Mouse (Mus musculus): ENCODE results near the gene Pknox2. TPM values are rescaled to one million over a fixed set of nuclear protein-coding genes. Genes with fewer than 3 reads are reported as not detected.

The Pknox2 gene
- polyA plus RNA-seq, 1 experiment from 2014 or later = 0.18 TPM

- ATAC-seq = no peak
Observed at GRCm38 (mm10) chr9:36968713-36969112, 178.5 kb downstream of the Pknox2 start.

GRCm38 (mm10) chr9:36968236-36968635, 179.0 kb downstream of the Pknox2 start:
- 76% methylated on average over 7 of the region's 7 CpGs for WGBS (ENCODE audit: insufficient replicate concordance)
- H3K9me3 ChIP-seq (ENCODE audit: low read length) = no peaks in the 10 kb centered on the region
- H3K4me1 ChIP-seq (ENCODE audit: insufficient read depth) = no peaks in the 10 kb centered on the region
- H3K36me3 ChIP-seq (replicated peaks; ENCODE audit: insufficient read depth, low read length) = no peaks in the 10 kb centered on the region
- DNase-seq (no peak), ATAC-seq (no peak)
- H3K4me2 ChIP-seq (ENCODE audit: low read depth, low read length) = no peak overlapping the region
- no peak overlapping the region for H3K4me3 ChIP-seq (ENCODE audit: low read depth, low read length)
- TF ChIP-seq EP300 (IDR thresholded peaks at IDR 0.05; ENCODE audit: low read depth) = no peak
- TF ChIP-seq CTCF (IDR thresholded peaks at IDR 0.05; ENCODE audit: low read depth) = no peak
- H3K9ac ChIP-seq (replicated peaks) = no peak overlapping the region
- H3K27ac ChIP-seq (ENCODE audit: low read depth) = no peak overlapping the region
- no peaks in the 10 kb centered on the region for H3K27me3 ChIP-seq (ENCODE audit: insufficient read depth, low read length)

More at GRCm38 (mm10) chr9:36968713-36969112, 178.5 kb downstream of the Pknox2 start:
- Histone ChIP-seq H3K27ac (ENCODE audit: low read depth) (no peak overlapping the region), H3K4me2 (ENCODE audit: low read depth, low read length) (no peak overlapping the region), H3K27me3 (ENCODE audit: insufficient read depth, low read length) (no peaks in the 10 kb centered on the region), H3K36me3 (replicated peaks; ENCODE audit: insufficient read depth, low read length) (no peaks in the 10 kb centered on the region), H3K9ac (replicated peaks) (no peak overlapping the region), H3K9me3 (ENCODE audit: low read length) (no peaks in the 10 kb centered on the region), H3K4me3 (ENCODE audit: low read depth, low read length) (no peak overlapping the region), H3K4me1 (ENCODE audit: insufficient read depth) (no peaks in the 10 kb centered on the region)
- TF ChIP-seq CTCF (IDR thresholded peaks at IDR 0.05; ENCODE audit: low read depth) = peak; percentile 77
- TF ChIP-seq EP300 (IDR thresholded peaks at IDR 0.05; ENCODE audit: low read depth) = no peak
- 45% methylated on average over 7 of the region's 7 CpGs for WGBS (ENCODE audit: insufficient replicate concordance)
- peak; percentile 37 for DNase-seq

GRCm38 (mm10) chr9:36965720-36966119, 181.5 kb downstream of the Pknox2 start:
- H3K9me3 ChIP-seq (ENCODE audit: low read length) = no peaks in the 10 kb centered on the region
- ATAC-seq = no peak
- WGBS (ENCODE audit: insufficient replicate concordance) = 67% methylated on average over 5 of the region's 5 CpGs
- H3K27ac ChIP-seq (ENCODE audit: low read depth) = no peak overlapping the region
- no peaks in the 10 kb centered on the region for H3K27me3 ChIP-seq (ENCODE audit: insufficient read depth, low read length)
- no peak for DNase-seq
- H3K4me2 ChIP-seq (ENCODE audit: low read depth, low read length) = no peak overlapping the region
- no peak overlapping the region for H3K9ac ChIP-seq (replicated peaks)
- no peak for TF ChIP-seq EP300 (IDR thresholded peaks at IDR 0.05; ENCODE audit: low read depth)
- TF ChIP-seq CTCF (IDR thresholded peaks at IDR 0.05; ENCODE audit: low read depth) = peak; percentile 51
- H3K36me3 ChIP-seq (replicated peaks; ENCODE audit: insufficient read depth, low read length) = no peaks in the 10 kb centered on the region
- no peaks in the 10 kb centered on the region for H3K4me1 ChIP-seq (ENCODE audit: insufficient read depth)
- H3K4me3 ChIP-seq (ENCODE audit: low read depth, low read length) = no peak overlapping the region

- 41% methylated on average over 5 of the region's 5 CpGs for WGBS (ENCODE audit: insufficient replicate concordance)
Observed at GRCm38 (mm10) chr9:36964230-36964629, 183.0 kb downstream of the Pknox2 start.

GRCm38 (mm10) chr9:36963512-36963911, 183.7 kb downstream of the Pknox2 start:
- H3K4me2 ChIP-seq (ENCODE audit: low read depth, low read length) = no peak overlapping the region
- H3K27ac ChIP-seq (ENCODE audit: low read depth) = no peak overlapping the region
- H3K9me3 ChIP-seq (ENCODE audit: low read length) = no peaks in the 10 kb centered on the region
- 67% methylated on average over 3 of the region's 3 CpGs for WGBS (ENCODE audit: insufficient replicate concordance)
- H3K9ac ChIP-seq (replicated peaks) = no peak overlapping the region
- no peak for DNase-seq
- H3K36me3 ChIP-seq (replicated peaks; ENCODE audit: insufficient read depth, low read length) = no peaks in the 10 kb centered on the region
- H3K4me1 ChIP-seq (ENCODE audit: insufficient read depth) = no peaks in the 10 kb centered on the region
- TF ChIP-seq CTCF (IDR thresholded peaks at IDR 0.05; ENCODE audit: low read depth) (no peak), EP300 (IDR thresholded peaks at IDR 0.05; ENCODE audit: low read depth) (no peak)
- no peak overlapping the region for H3K4me3 ChIP-seq (ENCODE audit: low read depth, low read length)
- H3K27me3 ChIP-seq (ENCODE audit: insufficient read depth, low read length) = no peaks in the 10 kb centered on the region
- ATAC-seq = no peak

More at GRCm38 (mm10) chr9:36964230-36964629, 183.0 kb downstream of the Pknox2 start:
- no peak overlapping the region for H3K4me3 ChIP-seq (ENCODE audit: low read depth, low read length)
- H3K27me3 ChIP-seq (ENCODE audit: insufficient read depth, low read length) = no peaks in the 10 kb centered on the region
- H3K9me3 ChIP-seq (ENCODE audit: low read length) = no peaks in the 10 kb centered on the region
- no peak overlapping the region for H3K27ac ChIP-seq (ENCODE audit: low read depth)
- H3K9ac ChIP-seq (replicated peaks) = no peak overlapping the region
- no peak overlapping the region for H3K4me2 ChIP-seq (ENCODE audit: low read depth, low read length)
- ATAC-seq (no peak), DNase-seq (no peak)
- H3K4me1 ChIP-seq (ENCODE audit: insufficient read depth) = no peaks in the 10 kb centered on the region
- TF ChIP-seq CTCF (IDR thresholded peaks at IDR 0.05; ENCODE audit: low read depth) (no peak), EP300 (IDR thresholded peaks at IDR 0.05; ENCODE audit: low read depth) (no peak)
- no peaks in the 10 kb centered on the region for H3K36me3 ChIP-seq (replicated peaks; ENCODE audit: insufficient read depth, low read length)

GRCm38 (mm10) chr9:36961874-36962273, 185.3 kb downstream of the Pknox2 start:
- DNase-seq (no peak), ATAC-seq (no peak)
- no peak overlapping the region for H3K4me3 ChIP-seq (ENCODE audit: low read depth, low read length)
- 59% methylated on average over 1 of the region's 1 CpGs for WGBS (ENCODE audit: insufficient replicate concordance)
- H3K4me2 ChIP-seq (ENCODE audit: low read depth, low read length) = no peak overlapping the region
- no peaks in the 10 kb centered on the region for H3K4me1 ChIP-seq (ENCODE audit: insufficient read depth)
- no peak overlapping the region for H3K9ac ChIP-seq (replicated peaks)
- H3K36me3 ChIP-seq (replicated peaks; ENCODE audit: insufficient read depth, low read length) = no peaks in the 10 kb centered on the region
- H3K27me3 ChIP-seq (ENCODE audit: insufficient read depth, low read length) = no peaks in the 10 kb centered on the region
- H3K9me3 ChIP-seq (ENCODE audit: low read length) = no peaks in the 10 kb centered on the region
- TF ChIP-seq CTCF (IDR thresholded peaks at IDR 0.05; ENCODE audit: low read depth) = no peak
- no peak for TF ChIP-seq EP300 (IDR thresholded peaks at IDR 0.05; ENCODE audit: low read depth)
- no peak overlapping the region for H3K27ac ChIP-seq (ENCODE audit: low read depth)

- no peak overlapping the region for H3K9ac ChIP-seq (replicated peaks)
- TF ChIP-seq CTCF (IDR thresholded peaks at IDR 0.05; ENCODE audit: low read depth) (no peak), EP300 (IDR thresholded peaks at IDR 0.05; ENCODE audit: low read depth) (no peak)
- H3K4me1 ChIP-seq (ENCODE audit: insufficient read depth) = no peaks in the 10 kb centered on the region
- no peak overlapping the region for H3K27ac ChIP-seq (ENCODE audit: low read depth)
- H3K4me2 ChIP-seq (ENCODE audit: low read depth, low read length) = no peak overlapping the region
- no peaks in the 10 kb centered on the region for H3K9me3 ChIP-seq (ENCODE audit: low read length)
- ATAC-seq = no peak
- no peaks in the 10 kb centered on the region for H3K36me3 ChIP-seq (replicated peaks; ENCODE audit: insufficient read depth, low read length)
- no peaks in the 10 kb centered on the region for H3K27me3 ChIP-seq (ENCODE audit: insufficient read depth, low read length)
- no peak overlapping the region for H3K4me3 ChIP-seq (ENCODE audit: low read depth, low read length)
- WGBS (ENCODE audit: insufficient replicate concordance) = 78% methylated on average over 5 of the region's 5 CpGs
- no peak for DNase-seq
Observed at GRCm38 (mm10) chr9:36961153-36961552, 186.1 kb downstream of the Pknox2 start.

Data from liver, postnatal 0 days (tissue).